Mouse (Mus musculus): Measurements from ENCODE around the gene Cep162.

The Cep162 gene

GRCm38 (mm10) chr9:87254903-87255695 lies at the start of gene Cep162:
Cep162 (minus strand) TSS chr9:87255536.
- peak; percentile 80 for DNase-seq (ENCODE audit: low read depth, low spot score)

- DNase-seq (ENCODE audit: low read depth, low spot score), result no peak
Measured at GRCm38 (mm10) chr9:87303196-87303595, 47.9 kb upstream of the Cep162 start.

DNA sequence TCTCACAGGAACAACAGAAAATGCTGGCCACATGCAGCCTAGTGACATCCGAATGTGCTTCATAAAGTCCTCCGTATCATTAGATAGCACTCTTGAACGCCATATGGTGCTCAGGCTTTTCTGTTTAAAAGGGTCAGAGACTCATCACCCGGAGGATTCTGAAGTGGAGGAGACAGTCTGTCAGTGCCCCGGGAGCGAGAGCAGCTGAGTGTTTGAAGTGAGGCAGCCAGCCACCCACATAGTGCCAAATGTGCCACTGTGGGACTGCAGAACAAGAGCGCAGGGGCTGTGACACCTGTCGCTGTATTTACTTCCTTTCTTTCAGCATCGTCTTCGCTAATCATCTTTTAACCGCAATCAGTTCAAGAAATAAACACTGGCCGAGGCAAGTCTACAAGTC lies 43.6 kb upstream of the Cep162 start:
- DNase-seq (ENCODE audit: low read depth, low spot score), result no peak

DNA sequence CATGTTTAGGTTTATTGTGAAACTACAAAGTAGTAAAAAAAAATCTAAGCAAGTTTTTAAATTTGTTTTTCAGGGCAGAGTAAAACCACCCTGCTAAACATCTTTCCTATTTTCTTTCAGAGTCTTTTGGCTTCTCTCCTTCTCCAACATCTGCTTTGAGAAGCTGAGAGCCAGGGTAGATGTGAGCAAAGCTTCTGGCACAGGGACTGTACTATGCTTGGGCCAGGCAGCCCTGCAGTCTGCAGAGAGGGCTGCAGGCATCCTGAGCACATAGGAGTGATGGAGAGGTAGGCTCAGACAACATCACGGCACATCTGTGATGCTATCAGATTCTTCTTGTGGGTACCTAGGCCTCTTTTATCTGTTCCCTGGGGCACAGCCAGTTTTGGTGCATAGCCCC lies 42.2 kb upstream of the Cep162 start:
- DNase-seq (ENCODE audit: low read depth, low spot score), result no peak

DNA sequence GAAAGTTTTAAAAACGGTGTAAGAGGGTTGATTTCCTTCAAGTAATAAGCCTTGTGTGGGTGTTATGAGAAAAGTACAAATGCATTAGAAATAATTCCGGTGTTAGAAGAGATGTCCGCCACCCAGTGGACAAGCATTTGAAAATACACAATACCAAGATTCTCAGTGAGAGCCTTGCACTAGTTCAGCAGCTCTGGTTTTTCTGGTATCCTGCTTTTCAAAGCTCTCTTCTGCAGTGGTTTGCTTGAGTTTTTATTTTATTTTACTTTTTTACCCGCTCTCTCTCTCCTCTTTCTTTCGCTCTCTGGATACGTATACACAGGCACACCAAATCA lies 327 bp upstream of the Cep162 start:
- DNase-seq (ENCODE audit: low read depth, low spot score), result no peak

GRCm38 (mm10) chr9:87248118-87248517 lies 7.2 kb downstream of the Cep162 start:
- DNase-seq (ENCODE audit: low read depth, low spot score), result no peak

DNA sequence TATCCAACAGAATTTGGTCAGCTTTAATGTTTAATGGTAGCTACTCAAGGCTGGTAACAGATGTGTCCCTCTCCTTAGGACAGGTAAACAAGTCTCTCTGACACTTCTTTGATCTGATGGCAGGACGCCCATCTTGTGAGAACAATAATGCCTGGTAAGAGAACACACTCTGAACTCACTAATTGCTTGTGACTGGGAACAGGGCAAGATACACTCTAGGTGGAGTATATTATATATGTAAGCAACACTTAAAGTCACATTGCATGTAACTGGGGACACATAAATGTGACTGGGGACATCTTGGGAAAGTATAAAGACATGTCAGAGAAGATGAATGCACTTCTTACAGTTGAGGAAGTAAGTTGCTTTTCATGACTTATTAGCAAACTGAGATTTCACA lies 7.7 kb downstream of the Cep162 start:
- DNase-seq (ENCODE audit: low read depth, low spot score), result no peak

DNA sequence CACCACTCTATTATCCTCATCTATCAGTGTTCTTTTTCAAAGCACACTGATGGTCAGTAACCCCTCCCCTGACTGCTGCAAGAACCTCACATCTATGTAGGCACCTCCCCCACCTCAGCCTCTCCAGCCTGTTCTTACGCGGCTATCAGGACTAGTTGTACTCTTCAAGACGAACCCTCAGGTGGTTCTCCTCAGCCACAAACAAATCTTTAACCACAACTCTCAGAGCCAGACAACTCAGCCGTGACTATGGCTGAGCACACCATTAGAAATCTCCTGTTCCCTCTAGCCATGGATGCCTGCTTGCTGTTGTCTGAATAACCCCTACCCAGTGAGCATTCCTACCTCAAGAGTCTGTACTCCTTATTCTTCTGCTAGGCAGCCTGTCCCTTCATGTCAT lies 42.1 kb downstream of the Cep162 start:
- DNase-seq (ENCODE audit: low read depth, low spot score), result no peak

DNA sequence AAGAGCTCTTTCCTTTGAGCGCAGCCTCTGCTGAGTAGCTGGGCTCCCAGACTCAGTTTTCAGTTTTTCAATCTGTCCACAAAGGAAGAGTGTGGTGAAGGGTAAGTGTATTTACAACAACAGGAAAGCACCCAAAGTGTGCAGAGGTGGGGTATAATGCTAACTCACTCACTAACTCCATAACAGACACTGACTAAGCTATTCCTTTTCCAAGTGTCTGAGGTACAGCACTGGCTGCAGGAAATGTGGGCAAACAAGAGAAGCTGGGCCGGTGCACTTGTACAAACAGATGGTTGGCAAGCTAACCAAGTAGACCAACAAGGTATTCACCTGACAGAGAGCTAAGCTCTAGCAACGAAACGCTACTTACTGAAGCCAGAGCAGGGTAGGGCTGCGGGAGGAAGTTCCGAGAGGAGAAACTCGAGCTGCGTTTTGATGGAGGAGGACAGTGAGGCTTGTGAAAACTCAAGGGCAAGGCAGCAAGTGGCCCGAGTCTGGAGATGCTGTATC lies 44.5 kb downstream of the Cep162 start:
- DNase-seq (ENCODE audit: low read depth, low spot score), result no peak

- DNase-seq (ENCODE audit: low read depth, low spot score), result no peak
Measured at GRCm38 (mm10) chr9:87202431-87202830, 52.9 kb downstream of the Cep162 start.

GRCm38 (mm10) chr9:87200919-87201318 lies 54.4 kb downstream of the Cep162 start:
- no peak for DNase-seq (ENCODE audit: low read depth, low spot score)

DNA sequence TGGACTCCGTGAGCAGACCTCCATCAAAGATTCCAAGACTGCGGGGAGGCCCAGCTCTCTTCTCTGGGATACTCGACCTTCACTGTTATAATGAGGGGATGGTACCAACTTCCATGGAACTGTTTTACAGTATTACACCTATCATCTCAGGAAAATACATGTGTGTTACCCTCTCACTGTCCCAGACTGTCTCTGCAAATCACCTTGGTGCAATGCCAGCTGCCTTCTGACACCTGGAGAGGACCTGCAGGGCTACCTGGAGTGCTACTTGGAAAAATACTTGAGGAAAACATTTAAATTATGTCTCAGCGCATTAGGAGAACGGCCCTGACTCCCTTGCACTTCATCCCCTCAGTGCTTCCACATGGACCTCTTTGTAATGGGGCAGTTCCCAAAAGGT lies 54.9 kb downstream of the Cep162 start:
- DNase-seq (ENCODE audit: low read depth, low spot score), result no peak

GRCm38 (mm10) chr9:87198036-87198435 lies 57.3 kb downstream of the Cep162 start:
- no peak for DNase-seq (ENCODE audit: low read depth, low spot score)

DNA sequence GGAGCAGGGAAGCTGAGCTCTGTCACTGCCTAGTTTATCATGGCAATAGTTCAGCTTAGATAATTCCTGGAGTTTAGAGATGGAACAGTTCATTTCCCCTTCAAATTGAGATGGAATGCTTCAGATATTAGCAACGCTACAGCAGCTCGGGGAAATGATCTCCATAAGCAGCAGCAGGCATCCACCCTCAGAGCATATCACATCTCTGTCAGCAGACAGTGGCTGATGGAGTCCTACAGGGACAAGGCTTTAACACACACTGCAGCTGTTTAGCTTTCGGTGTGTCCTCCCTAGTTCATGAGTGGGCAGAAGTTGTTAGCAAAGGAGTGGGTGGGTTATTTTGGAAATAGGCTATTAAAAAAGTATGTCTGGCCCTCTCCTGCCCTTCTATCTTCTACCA lies 58.1 kb downstream of the Cep162 start:
- DNase-seq (ENCODE audit: low read depth, low spot score), result no peak

- no peak for DNase-seq (ENCODE audit: low read depth, low spot score)
Measured at GRCm38 (mm10) chr9:87193721-87194120, 61.6 kb downstream of the Cep162 start.

- no peak for DNase-seq (ENCODE audit: low read depth, low spot score)
Measured at GRCm38 (mm10) chr9:87187336-87187735, 68.0 kb downstream of the Cep162 start.

DNA sequence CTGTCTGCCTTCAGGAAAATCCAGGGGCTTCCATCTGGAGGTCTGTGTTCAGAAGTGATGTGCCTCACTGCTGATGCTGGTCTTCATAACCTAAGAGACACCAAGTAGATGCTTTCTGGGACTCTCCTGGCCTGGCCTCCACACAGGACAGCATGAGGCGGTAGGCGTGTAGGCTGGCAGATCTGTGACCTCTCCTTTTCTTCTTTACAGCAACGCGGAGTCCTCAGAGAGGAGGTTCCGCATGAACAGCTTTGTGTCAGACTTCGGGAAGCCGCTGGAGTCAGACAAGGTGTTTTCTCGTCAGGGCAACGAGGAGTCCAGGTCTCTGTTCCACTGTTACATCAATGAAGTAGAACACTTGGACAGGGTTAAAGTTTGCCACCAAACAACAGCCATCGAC lies 73.1 kb downstream of the Cep162 start:
- no peak for DNase-seq (ENCODE audit: low read depth, low spot score)

GRCm38 (mm10) chr9:87178534-87178933 lies 76.8 kb downstream of the Cep162 start:
- DNase-seq (ENCODE audit: low read depth, low spot score), result no peak

DNA sequence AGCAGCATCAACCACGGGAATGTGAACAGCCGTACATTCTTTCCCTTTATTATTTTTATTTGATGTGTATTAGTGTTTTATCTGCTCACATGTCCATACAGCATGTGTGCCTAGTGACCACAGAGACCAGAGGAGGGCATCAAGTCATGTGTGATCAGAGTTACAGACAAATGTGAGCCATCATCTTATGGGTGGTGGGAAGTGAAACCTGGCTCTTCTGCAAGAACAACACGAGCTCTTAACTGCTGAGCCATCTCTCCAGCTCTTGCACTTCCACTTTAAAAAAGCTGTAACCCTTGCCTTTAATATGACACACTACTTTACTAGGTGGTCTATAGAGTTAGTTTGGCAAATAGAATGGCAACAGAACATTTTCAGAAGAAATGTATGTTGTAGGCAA lies 83.8 kb downstream of the Cep162 start:
- DNase-seq (ENCODE audit: low read depth, low spot score), result no peak

GRCm38 (mm10) chr9:87170891-87171290 lies 84.4 kb downstream of the Cep162 start:
- no peak for DNase-seq (ENCODE audit: low read depth, low spot score)

DNA sequence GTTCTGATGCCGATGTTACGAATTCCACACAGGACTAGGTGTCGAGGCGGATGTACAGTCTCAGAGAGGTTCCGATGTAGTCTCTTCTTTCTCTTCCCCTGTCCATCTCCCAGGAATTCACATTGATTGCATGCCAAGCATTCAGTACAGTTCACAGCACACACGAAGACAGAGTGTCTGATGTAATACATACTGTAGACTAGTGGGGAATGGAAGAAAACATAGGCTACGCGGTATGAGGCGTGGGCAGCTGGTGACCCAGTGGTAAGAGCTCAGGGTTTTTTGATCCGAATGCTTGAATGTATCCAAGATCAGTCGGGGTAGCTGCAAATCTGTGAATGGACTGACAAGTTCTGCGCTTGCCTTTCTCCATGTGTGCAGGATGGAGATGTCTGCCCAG lies 86.2 kb downstream of the Cep162 start:
- DNase-seq (ENCODE audit: low read depth, low spot score), result no peak

- no peak for DNase-seq (ENCODE audit: low read depth, low spot score)
Measured at GRCm38 (mm10) chr9:87168051-87168450, 87.3 kb downstream of the Cep162 start.

DNA sequence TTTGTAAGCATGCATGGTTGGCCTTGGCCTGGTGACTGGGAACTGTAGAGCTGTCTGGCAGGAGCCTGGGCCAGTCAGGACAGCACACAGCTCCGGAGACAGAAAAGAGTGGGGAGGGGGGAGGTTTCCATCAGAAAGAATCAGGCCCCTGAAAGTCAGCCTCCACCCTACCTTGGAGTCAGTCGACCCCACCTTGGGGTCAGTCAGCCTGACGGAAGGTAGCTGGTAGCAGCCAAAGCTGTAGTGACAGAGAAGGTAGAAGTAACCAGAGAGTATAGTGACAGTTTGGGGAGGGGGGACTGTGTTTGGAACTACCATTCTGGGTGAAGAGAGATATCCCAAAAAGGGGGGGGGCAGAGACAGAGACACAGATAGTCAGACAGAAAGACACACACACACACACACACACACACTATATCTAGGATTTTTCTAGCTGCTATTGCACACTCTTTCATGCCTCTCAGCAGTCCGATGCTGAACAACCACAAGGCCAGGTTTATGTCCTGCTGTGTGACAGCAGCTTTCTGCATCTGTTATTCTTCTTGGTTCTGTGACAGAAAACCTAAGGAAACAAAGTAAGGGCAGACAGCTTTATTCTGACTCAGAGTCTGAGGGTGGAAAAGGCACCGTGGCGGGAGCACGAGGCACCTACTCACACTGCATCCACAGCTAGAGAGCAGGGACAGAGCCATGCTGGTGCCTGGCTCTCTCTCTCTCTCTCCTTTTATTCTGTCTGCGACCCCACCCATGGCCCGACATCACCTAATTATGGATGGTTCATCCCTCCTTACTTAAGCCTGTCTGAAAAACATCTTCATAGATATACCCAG lies 88.1 kb downstream of the Cep162 start:
- no peak for DNase-seq (ENCODE audit: low read depth, low spot score)
